Mouse (Mus musculus): ENCODE measurements around the gene Slc24a3.

Slc24a3 gene

GRCm38 (mm10) chr2:145288501-145288900, 120.9 kb downstream of the Slc24a3 start:
- DNase-seq = no peak

GRCm38 (mm10) chr2:145291473-145291872, 123.9 kb downstream of the Slc24a3 start:
- DNase-seq = no peak

DNA sequence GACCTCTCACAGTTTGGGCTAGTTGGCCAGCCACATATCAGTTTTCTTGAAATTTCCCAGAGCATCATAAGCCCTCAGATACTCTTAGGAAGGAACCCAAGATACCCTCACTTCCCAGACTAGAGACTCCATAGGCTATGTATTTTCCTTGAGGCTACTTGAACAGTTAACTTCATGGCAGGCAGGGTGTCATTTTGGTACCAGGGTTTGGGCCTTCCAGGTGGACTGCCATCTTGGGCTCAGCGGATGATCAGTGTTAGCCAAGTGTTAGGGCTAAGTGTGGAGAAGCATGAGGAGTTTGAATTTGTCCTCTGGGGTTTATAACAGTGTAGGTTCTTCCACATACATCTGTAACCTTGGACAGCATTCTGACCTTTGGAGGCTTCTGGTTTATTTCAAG, 124.6 kb downstream of the Slc24a3 start:
- DNase-seq = no peak

GRCm38 (mm10) chr2:145292816-145293215, 125.3 kb downstream of the Slc24a3 start:
- DNase-seq = no peak

GRCm38 (mm10) chr2:145296906-145297305, 129.4 kb downstream of the Slc24a3 start:
- no peak for DNase-seq

DNA sequence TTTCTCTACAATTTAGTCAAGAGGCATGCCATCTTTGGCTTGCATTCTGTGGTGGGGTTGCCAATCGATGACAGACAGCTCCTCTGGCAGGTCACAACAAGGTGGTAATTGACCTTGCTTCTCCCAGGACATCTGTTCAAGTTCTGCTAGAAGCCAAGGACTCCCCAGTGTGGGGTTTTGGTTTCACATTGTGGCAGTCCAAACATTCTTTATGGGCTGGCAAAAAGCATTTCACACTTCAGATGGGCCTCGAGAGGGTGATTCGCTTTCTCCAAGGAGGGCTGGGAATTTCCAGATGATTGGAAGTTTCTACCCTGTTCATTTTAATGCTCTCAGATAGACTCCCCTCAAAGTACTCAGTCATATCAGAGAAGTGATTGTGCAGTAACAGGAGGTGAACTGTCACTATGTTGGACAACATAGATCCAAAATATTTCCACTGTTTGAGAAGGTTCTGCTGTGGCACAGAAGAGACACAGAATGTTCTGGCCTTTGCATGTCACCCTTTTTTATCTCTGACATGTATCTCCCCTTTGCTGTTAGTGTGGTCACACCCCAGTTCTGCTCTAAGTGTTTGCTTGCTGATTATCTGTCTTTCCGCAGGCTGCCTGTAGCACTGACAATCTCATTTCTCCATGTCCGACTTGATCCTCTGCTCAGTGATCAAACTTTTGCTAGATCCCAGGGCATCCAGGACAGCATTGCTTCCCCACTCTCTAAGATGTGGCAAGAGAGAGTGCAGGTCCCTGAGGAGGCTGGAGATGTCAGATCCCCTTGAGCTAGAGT, 132.6 kb downstream of the Slc24a3 start:
- no peak for DNase-seq

GRCm38 (mm10) chr2:145307231-145307883, 139.8 kb downstream of the Slc24a3 start:
- no peak for DNase-seq

DNA sequence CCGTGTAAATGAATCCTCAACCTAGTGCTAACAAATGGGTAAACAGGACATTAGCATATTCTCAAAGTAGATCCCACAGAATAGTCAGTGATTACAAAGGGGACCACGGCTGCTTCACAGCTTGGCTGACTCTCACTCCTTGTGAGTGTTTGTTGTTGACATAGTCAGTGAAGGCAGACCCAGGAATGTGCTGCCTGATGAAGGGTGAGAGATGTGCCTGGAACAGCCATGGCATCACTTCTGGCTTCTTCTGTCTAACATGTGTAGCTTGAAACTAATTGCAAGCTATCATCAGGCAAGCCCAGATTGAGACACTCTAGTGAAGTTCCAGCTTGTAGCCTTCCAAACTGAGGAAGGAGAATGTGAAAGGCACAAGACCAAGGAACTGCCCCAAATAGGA, 151.4 kb downstream of the Slc24a3 start:
- no peak for DNase-seq

DNA sequence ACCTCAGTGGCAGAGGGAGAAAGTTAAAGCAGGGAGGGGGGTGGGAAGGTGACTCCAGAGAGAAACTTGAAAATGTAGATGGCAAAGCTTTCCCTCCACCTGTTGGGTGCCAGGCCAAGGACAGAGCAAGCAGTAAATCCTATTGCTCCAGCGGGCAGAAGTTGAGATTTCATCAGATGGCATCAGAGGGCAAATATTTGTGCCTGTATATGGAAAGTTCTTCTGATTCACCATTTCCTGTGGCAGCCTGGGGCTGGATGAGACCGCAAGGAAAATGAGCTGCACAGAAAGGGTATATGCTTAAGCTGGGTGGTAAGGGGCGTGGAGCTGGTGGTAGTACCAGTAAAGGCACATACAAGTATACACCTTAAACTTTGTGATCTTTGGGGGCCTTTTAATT, 153.7 kb downstream of the Slc24a3 start:
- no peak for DNase-seq

GRCm38 (mm10) chr2:145321755-145322154, 154.2 kb downstream of the Slc24a3 start:
- DNase-seq = no peak

DNA sequence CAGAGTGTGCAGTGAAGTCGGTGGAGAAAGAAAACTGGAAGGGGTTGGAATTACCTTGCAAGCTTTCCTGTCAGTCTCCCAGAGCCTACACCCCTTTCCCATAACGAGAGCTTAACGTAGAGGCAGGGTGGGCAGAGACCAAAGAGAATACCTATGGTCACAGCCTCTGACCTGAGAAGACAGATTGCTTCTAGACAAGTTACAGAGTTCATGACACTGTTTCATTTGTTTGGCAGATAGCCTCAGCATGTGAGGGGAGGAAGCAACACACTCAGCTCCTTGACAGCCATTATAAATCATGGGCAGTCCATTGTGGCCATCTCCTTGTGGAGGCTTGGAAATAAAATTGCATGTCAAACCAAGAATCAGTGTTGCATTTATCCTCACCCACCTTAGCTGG, 156.9 kb downstream of the Slc24a3 start:
- no peak for DNase-seq

- DNase-seq = no peak
These were observed 158.3 kb downstream of the Slc24a3 start for GRCm38 (mm10) chr2:145325852-145326251.

DNA sequence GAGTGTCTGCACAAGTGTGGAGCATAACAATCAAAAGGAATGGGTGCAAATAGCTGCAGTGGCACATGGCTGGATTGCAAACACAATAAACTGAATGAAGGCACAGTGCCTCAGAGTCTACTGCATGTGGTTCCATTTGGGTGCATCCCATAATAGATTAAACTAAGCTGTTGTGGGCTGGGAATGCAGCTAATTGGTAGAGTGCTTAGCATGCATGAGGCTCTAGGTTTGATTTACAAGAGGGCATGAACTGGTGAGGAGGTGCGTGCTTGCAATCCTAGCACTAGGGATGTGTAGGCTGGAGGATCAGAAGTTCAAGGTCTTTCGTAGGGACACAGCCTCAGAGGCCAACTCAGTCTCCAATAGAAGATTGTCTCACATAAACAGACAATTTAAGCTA, 159.0 kb downstream of the Slc24a3 start:
- no peak for DNase-seq

DNA sequence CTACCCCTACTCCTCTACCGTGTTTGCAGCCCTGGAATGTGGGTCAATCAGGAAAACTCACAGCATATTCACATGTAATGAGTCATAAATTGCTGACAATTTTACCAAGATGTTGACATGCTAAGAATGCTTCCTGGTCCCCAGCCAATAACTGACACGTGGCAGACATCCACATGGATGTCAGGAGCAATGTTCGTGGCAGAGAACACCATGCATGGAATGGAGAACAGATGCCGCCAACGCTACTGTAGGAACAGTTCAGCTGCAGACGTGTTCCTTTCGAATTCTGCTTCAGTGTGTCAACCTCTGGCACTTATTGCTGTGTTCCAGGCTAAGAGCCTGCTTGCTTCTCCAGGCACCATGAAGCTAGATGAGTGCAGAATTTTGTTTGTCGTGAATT, 162.2 kb downstream of the Slc24a3 start:
- DNase-seq = no peak

DNA sequence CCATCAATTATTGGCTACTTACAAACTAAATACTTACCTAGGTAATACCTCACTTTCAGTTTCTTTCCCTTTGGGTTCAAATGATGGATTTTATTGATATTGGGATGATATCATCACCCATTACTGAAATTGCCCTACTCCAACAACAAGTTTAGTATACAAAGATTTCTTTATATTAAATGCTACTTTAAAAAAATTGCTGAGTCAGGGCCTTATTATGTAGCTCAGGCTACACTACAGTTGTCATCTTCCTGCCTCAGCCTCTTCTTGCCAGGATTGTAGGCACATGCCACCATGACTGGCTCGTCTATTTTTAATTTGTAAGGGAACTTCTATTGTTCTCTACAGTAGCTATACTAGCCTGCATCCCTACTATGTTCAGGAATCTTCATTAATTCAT, 164.0 kb downstream of the Slc24a3 start:
- DNase-seq = no peak

- DNase-seq = no peak
These were observed 165.9 kb downstream of the Slc24a3 start for GRCm38 (mm10) chr2:145333466-145333865.

DNA sequence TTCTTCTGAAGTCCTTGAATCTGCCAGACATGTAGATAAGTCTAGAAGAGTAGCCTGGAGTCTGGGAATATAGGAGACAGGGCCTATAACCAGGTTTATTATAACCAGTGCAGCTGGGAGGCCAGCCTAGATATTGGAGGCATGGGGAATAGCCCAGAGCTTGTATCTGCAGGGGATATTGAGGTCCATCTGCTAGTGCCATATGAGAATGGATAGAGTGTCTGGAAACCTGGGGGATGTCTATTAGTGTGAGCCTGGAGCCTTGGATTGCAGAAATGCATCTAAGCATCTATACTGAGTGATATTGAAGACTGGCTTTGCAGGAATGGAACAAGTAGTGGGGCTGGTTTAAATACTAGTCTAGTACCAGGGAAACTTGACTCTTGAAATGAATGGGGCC, 168.9 kb downstream of the Slc24a3 start:
- no peak for DNase-seq

DNA sequence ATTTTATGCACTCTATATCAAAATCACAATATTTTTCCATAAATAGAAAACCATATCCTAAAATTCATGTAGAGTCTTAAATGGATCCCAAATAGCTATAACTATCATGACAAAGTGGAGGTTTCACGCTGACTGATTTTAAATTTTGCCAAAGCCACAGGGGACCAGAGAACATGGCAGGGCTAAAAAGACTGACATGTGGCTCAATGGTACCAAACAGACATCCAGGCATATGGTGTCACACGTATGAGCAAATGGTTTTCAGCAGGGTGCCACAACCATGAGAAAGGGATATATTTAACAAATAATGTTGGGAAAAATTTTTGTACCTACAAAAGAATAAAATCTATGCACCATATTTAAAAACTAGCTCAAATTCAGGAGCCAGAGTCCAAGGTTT, 173.3 kb downstream of the Slc24a3 start:
- no peak for DNase-seq

DNA sequence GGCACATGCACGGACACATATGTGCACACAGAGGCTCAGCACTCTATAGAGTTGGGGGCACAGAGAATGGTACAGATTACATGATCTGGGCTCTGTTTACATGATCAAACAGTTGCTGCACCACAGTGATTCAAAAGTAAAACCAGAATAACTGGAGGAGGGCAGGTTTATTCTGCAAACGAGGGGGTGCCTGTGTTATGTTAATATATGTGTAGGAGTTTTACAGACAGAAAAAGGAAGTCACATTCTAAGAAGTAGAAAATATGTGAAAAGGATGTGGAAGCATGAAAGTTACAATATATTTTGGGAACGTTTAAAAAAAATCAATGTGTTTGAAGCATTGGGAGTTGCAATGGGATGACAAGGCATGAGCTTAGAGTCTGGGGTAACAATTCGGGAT, 175.4 kb downstream of the Slc24a3 start:
- DNase-seq = no peak

DNA sequence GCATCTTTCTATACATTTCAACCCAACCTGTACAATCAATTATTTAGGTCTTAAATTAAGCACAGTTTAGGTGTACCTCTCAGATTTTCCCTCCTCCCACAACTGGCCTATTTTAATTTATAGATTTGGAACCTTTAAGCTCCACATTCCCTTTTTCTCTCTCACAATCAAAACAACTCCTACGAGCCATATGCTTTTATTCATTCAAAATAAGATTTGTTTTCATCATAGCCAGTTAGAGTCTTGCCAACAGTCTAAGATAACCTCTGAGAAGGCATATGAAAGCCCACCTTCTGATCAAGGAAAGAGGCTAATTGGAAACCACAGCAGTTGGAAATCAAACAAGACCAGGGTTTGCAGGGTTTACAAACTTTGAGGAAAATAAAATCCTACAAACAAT, 177.0 kb downstream of the Slc24a3 start:
- no peak for DNase-seq

GRCm38 (mm10) chr2:145353801-145354200, 186.2 kb downstream of the Slc24a3 start:
- no peak for DNase-seq

DNA sequence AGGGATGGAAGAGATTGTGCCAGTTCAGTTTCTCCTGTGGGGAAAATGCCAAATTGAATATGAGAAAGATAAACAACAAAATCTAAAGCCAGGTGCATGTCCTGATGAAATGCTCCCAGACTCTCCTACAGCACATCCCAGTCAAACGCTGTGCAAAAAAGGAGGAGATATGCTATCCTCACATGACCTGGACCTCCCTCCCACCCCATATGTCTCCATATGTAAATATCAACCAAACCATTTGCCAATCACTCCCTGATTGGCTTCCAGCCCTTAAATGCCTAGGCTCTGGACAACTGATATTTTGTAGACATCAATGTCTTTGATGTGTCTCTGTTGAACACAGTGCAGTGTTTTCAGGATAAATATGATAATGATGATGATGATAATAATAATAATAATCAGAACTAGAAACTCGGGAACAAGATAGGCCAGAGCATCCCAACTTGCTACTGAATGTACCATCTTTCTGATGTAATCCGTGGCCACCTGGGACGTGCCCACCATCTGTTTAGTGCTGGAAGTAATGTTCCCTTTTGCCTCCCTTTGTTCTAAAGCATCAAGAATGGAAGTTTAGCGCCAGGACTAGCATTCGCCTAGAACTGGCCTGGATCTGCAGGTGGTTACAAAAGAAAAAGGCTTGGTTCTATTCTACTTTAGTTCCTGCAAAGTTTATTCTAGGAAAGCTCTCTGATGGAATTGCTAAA, 190.8 kb downstream of the Slc24a3 start:
- no peak for DNase-seq

DNA sequence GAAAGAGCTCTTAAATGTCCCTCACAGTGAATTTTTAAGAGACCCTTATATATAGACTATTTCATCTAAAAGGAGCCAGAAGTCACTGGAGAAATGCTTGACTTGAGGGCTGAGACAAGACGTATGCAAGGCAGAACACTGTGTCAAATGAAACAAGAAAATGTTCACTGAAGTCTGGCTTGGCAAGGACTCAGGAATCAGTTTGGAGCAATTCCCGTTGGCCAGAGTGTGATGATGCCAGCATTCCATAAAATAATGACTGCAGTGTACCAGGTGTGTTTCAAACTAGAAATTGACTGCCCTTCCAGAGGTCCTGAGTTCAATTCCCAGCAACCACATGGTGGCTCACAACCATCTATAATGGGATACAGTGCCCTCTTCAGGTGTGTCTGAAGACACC, 196.1 kb downstream of the Slc24a3 start:
- no peak for DNase-seq

DNA sequence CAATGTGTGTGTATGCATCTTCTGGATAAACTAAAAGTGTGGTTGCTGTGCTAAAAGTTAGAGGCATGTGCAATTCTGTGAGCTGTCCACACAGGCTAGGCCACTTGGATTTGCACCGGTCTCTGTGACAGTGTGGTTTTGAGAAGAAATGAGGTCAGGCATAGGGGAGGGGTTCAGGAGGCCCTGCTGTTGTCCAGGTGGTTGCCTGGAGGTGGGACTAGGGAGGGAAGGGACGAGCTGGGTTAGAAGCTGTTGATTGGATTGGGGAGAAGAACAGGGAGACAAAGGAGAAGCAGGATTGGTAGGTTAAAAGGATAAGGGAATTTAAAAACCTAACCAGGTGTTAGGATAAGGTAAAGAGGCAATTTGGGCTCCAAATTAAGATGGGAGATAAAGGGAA, 201.1 kb downstream of the Slc24a3 start:
- DNase-seq = no peak
